Mouse (Mus musculus): ENCODE results near the gene Reps2. TPM values are rescaled to one million over a fixed set of nuclear protein-coding genes. Genes with fewer than 3 reads are reported as not detected.
A peak's percentile ranks its signal among the peaks of the same experiment; 100 is the strongest.

Gene Reps2
- 0.66 and 1.1 TPM in 2 replicates for polyA plus RNA-seq (2014; fragmentation: Nextera tagmentation; extraction: Ambion mirVana)

GRCm38 (mm10) chrX:162643091-162643788 is at the start of gene Reps2:
TSS of gene Reps2 (minus strand) at chrX:162643649.
- Histone ChIP-seq H3K9ac (ENCODE audit: low read length) (peak within 1 kb of the TSS; percentile 38; the same call in 1 of the 2 replicates), H3K36me3 (ENCODE audit: control insufficient read depth, insufficient read depth, low read length) (no peaks in the 10 kb centered on the region), H3K4me3 (ENCODE audit: low read depth, low read length) (peak within 1 kb of the TSS; percentile 48), H3K4me1 (replicated peaks; ENCODE audit: control insufficient read depth, insufficient read depth, low read length) (no peaks in the 10 kb centered on the region), H3K27me3 (replicated peaks; ENCODE audit: control insufficient read depth, insufficient read depth, low read length) (0 out of 2 replicates have a peak, but pooled peaks cover 4% of the 10 kb centered on the region), H3K27ac (ENCODE audit: low read depth) (no peak within 1 kb of the TSS), H3K4me2 (ENCODE audit: low read length) (peak within 1 kb of the TSS; percentile 70), H3K9me3 (ENCODE audit: control insufficient read depth, low read length) (no peaks in the 10 kb centered on the region)
- peak; percentile 96 for ATAC-seq (replicated peaks; ENCODE audit: low FRiP score, low TSS enrichment, low read depth)
- DNase-seq (ENCODE audit: low spot score) = peak; percentile 79
- 15% methylated on average over 44 of the region's 61 CpGs for WGBS

DNA sequence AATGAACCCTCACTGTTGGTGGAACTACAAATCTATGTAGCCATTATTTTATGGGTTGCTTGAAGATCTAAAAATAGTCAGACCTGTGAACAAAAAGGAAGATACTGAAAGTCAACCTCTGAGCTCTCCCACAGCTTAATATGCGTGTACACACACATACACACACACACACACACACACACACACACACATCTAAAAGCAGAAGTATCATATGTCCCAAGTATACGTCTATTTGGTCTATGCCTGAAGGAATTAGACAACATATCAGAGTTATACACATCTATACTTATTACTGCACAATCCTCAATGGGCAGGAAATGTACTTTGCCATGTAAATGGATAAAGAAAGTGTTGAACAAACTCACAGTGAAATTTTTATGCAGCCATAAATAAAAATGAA is 47.8 kb upstream of the Reps2 start:
- WGBS = 64% methylated on average over 2 of the region's 2 CpGs
- H3K9ac ChIP-seq (ENCODE audit: low read length) = no peak overlapping the region
- H3K4me1 ChIP-seq (replicated peaks; ENCODE audit: control insufficient read depth, insufficient read depth, low read length) = no peaks in the 10 kb centered on the region
- H3K27me3 ChIP-seq (replicated peaks; ENCODE audit: control insufficient read depth, insufficient read depth, low read length) = no peaks in the 10 kb centered on the region
- no peak overlapping the region for H3K27ac ChIP-seq (ENCODE audit: low read depth)
- no peak overlapping the region for H3K4me3 ChIP-seq (ENCODE audit: low read depth, low read length)
- no peaks in the 10 kb centered on the region for H3K36me3 ChIP-seq (ENCODE audit: control insufficient read depth, insufficient read depth, low read length)
- DNase-seq (ENCODE audit: low spot score) (no peak), ATAC-seq (replicated peaks; ENCODE audit: low FRiP score, low TSS enrichment, low read depth) (no peak)
- no peaks in the 10 kb centered on the region for H3K9me3 ChIP-seq (ENCODE audit: control insufficient read depth, low read length)
- H3K4me2 ChIP-seq (ENCODE audit: low read length) = no peak overlapping the region

GRCm38 (mm10) chrX:162685394-162685793 is 41.9 kb upstream of the Reps2 start:
- Histone ChIP-seq H3K4me3 (ENCODE audit: low read depth, low read length) (no peak overlapping the region), H3K9ac (ENCODE audit: low read length) (no peak overlapping the region), H3K4me1 (replicated peaks; ENCODE audit: control insufficient read depth, insufficient read depth, low read length) (no peaks in the 10 kb centered on the region), H3K27me3 (replicated peaks; ENCODE audit: control insufficient read depth, insufficient read depth, low read length) (no peaks in the 10 kb centered on the region), H3K4me2 (ENCODE audit: low read length) (no peak overlapping the region), H3K9me3 (ENCODE audit: control insufficient read depth, low read length) (no peaks in the 10 kb centered on the region), H3K27ac (ENCODE audit: low read depth) (no peak overlapping the region), H3K36me3 (ENCODE audit: control insufficient read depth, insufficient read depth, low read length) (no peaks in the 10 kb centered on the region)
- ATAC-seq (replicated peaks; ENCODE audit: low FRiP score, low TSS enrichment, low read depth) (no peak), DNase-seq (ENCODE audit: low spot score) (no peak)
- WGBS = 78% methylated on average over 1 of the region's 1 CpGs

DNA sequence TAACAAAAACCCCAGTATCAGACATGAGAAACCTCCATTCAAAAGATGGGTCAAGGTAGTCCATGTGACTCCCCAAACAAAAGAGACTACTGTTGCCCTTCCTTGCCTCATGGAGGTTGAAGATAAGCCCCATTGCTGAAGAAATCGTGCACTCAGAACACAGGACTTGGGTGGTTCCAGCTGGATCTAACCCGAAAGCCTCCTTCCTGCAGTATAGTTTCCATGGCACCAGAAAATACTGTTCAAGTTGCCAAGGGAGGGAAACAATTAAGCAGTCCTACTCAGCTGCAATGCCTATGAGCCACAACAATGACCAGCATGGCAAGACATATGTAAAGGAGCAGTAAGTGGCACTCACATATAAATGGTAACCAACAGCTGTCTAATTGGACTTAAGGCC is 36.1 kb upstream of the Reps2 start:
- DNase-seq (ENCODE audit: low spot score) (no peak), ATAC-seq (replicated peaks; ENCODE audit: low FRiP score, low TSS enrichment, low read depth) (no peak)
- H3K9me3 ChIP-seq (ENCODE audit: control insufficient read depth, low read length) = no peaks in the 10 kb centered on the region
- 0 out of 2 replicates have a peak, but pooled peaks cover 2% of the 10 kb centered on the region for H3K27me3 ChIP-seq (replicated peaks; ENCODE audit: control insufficient read depth, insufficient read depth, low read length)
- H3K9ac ChIP-seq (ENCODE audit: low read length) = no peak overlapping the region
- H3K36me3 ChIP-seq (ENCODE audit: control insufficient read depth, insufficient read depth, low read length) = no peaks in the 10 kb centered on the region
- 79% methylated on average over 2 of the region's 2 CpGs for WGBS
- no peak overlapping the region for H3K4me2 ChIP-seq (ENCODE audit: low read length)
- no peak overlapping the region for H3K27ac ChIP-seq (ENCODE audit: low read depth)
- no peak overlapping the region for H3K4me3 ChIP-seq (ENCODE audit: low read depth, low read length)
- H3K4me1 ChIP-seq (replicated peaks; ENCODE audit: control insufficient read depth, insufficient read depth, low read length) = no peaks in the 10 kb centered on the region

- WGBS = 36% methylated on average over 1 of the region's 2 CpGs
- Histone ChIP-seq H3K4me3 (ENCODE audit: low read depth, low read length) (no peak overlapping the region), H3K36me3 (ENCODE audit: control insufficient read depth, insufficient read depth, low read length) (no peaks in the 10 kb centered on the region), H3K27me3 (replicated peaks; ENCODE audit: control insufficient read depth, insufficient read depth, low read length) (0 out of 2 replicates have a peak, but pooled peaks cover 2% of the 10 kb centered on the region), H3K27ac (ENCODE audit: low read depth) (no peak overlapping the region), H3K4me2 (ENCODE audit: low read length) (no peak overlapping the region), H3K9ac (ENCODE audit: low read length) (no peak overlapping the region), H3K9me3 (ENCODE audit: control insufficient read depth, low read length) (no peaks in the 10 kb centered on the region), H3K4me1 (replicated peaks; ENCODE audit: control insufficient read depth, insufficient read depth, low read length) (no peaks in the 10 kb centered on the region)
- ATAC-seq (replicated peaks; ENCODE audit: low FRiP score, low TSS enrichment, low read depth) (no peak), DNase-seq (ENCODE audit: low spot score) (no peak)
These were observed 35.4 kb upstream of the Reps2 start for GRCm38 (mm10) chrX:162678820-162679219.

DNA sequence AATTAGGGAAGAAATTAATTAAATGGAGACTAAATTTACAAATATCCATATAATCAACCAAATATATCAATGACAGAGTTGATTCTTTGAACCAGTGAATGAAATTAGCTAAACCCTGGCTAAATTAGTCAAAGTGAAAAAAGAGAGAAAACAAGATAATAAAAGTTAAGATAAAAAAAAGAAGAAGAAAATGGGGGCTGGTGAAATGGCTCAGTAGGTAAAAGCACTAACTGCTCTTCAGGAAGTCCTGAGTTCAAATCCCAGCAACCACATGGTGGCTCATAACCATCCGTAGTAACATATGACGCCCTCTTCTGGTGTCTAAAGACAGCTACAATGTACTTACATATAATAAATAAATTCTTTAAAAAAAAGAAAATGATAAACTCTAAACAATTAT is 22.7 kb upstream of the Reps2 start:
- ATAC-seq (replicated peaks; ENCODE audit: low FRiP score, low TSS enrichment, low read depth) (no peak), DNase-seq (ENCODE audit: low spot score) (no peak)
- Histone ChIP-seq H3K4me2 (ENCODE audit: low read length) (no peak overlapping the region), H3K27ac (ENCODE audit: low read depth) (no peak overlapping the region), H3K4me3 (ENCODE audit: low read depth, low read length) (no peak overlapping the region), H3K4me1 (replicated peaks; ENCODE audit: control insufficient read depth, insufficient read depth, low read length) (no peaks in the 10 kb centered on the region), H3K9ac (ENCODE audit: low read length) (no peak overlapping the region), H3K9me3 (ENCODE audit: control insufficient read depth, low read length) (no peaks in the 10 kb centered on the region), H3K36me3 (ENCODE audit: control insufficient read depth, insufficient read depth, low read length) (no peaks in the 10 kb centered on the region), H3K27me3 (replicated peaks; ENCODE audit: control insufficient read depth, insufficient read depth, low read length) (0 out of 2 replicates have a peak, but pooled peaks cover 3% of the 10 kb centered on the region)
- 74% methylated on average over 2 of the region's 2 CpGs for WGBS

- no peak for DNase-seq (ENCODE audit: low spot score)
- Histone ChIP-seq H3K27ac (ENCODE audit: low read depth) (no peak overlapping the region), H3K9ac (ENCODE audit: low read length) (no peak overlapping the region), H3K9me3 (ENCODE audit: control insufficient read depth, low read length) (no peaks in the 10 kb centered on the region), H3K36me3 (ENCODE audit: control insufficient read depth, insufficient read depth, low read length) (no peaks in the 10 kb centered on the region), H3K27me3 (replicated peaks; ENCODE audit: control insufficient read depth, insufficient read depth, low read length) (0 out of 2 replicates have a peak, but pooled peaks cover 6% of the 10 kb centered on the region), H3K4me2 (ENCODE audit: low read length) (no peak overlapping the region), H3K4me1 (replicated peaks; ENCODE audit: control insufficient read depth, insufficient read depth, low read length) (no peaks in the 10 kb centered on the region), H3K4me3 (ENCODE audit: low read depth, low read length) (no peak overlapping the region)
- WGBS = 94% methylated on average over 1 of the region's 1 CpGs
- no peak for ATAC-seq (replicated peaks; ENCODE audit: low FRiP score, low TSS enrichment, low read depth)
These were observed 16.7 kb upstream of the Reps2 start for GRCm38 (mm10) chrX:162660182-162660581.

GRCm38 (mm10) chrX:162653518-162653917 is 10.1 kb upstream of the Reps2 start:
- Histone ChIP-seq H3K36me3 (ENCODE audit: control insufficient read depth, insufficient read depth, low read length) (no peaks in the 10 kb centered on the region), H3K9ac (ENCODE audit: low read length) (no peak overlapping the region), H3K4me2 (ENCODE audit: low read length) (no peak overlapping the region), H3K27ac (ENCODE audit: low read depth) (no peak overlapping the region), H3K4me1 (replicated peaks; ENCODE audit: control insufficient read depth, insufficient read depth, low read length) (no peaks in the 10 kb centered on the region), H3K27me3 (replicated peaks; ENCODE audit: control insufficient read depth, insufficient read depth, low read length) (0 out of 2 replicates have a peak, but pooled peaks cover 3% of the 10 kb centered on the region), H3K9me3 (ENCODE audit: control insufficient read depth, low read length) (no peaks in the 10 kb centered on the region), H3K4me3 (ENCODE audit: low read depth, low read length) (no peak overlapping the region)
- no peak for DNase-seq (ENCODE audit: low spot score)
- no peak for ATAC-seq (replicated peaks; ENCODE audit: low FRiP score, low TSS enrichment, low read depth)
- WGBS = 84% methylated on average over 7 of the region's 7 CpGs

DNA sequence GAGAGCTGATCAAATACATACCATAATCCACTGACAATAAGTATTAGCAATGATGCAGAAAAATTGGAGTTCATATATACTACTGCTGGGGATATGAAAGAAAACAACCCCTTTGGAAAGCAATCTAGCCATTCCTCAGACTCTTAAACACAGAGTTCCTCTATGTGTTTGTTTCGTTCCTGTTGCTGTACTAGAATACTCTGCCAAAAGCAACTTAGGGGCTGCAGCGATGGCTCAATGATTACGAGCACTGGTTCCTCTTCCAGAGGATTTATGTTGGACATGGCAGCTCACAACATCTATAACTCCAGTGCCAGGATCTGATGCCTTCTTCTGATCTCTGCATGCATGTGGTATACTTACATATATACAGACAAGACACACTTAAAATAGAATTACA is 9.0 kb upstream of the Reps2 start:
- WGBS = 85% methylated on average over 3 of the region's 3 CpGs
- H3K27ac ChIP-seq (ENCODE audit: low read depth) = no peak overlapping the region
- no peak overlapping the region for H3K9ac ChIP-seq (ENCODE audit: low read length)
- H3K36me3 ChIP-seq (ENCODE audit: control insufficient read depth, insufficient read depth, low read length) = no peaks in the 10 kb centered on the region
- 0 out of 2 replicates have a peak, but pooled peaks cover 3% of the 10 kb centered on the region for H3K27me3 ChIP-seq (replicated peaks; ENCODE audit: control insufficient read depth, insufficient read depth, low read length)
- H3K4me2 ChIP-seq (ENCODE audit: low read length) = no peak overlapping the region
- no peak overlapping the region for H3K4me3 ChIP-seq (ENCODE audit: low read depth, low read length)
- H3K9me3 ChIP-seq (ENCODE audit: control insufficient read depth, low read length) = no peaks in the 10 kb centered on the region
- no peaks in the 10 kb centered on the region for H3K4me1 ChIP-seq (replicated peaks; ENCODE audit: control insufficient read depth, insufficient read depth, low read length)
- ATAC-seq (replicated peaks; ENCODE audit: low FRiP score, low TSS enrichment, low read depth) = no peak
- DNase-seq (ENCODE audit: low spot score) = no peak
